Mouse (Mus musculus): ENCODE measurements around the gene Best3. TPM values are rescaled to one million over a fixed set of nuclear protein-coding genes. Genes with fewer than 3 reads are reported as not detected.
"Not testable (repeated sequence)": the region's sequence is repeated elsewhere in the genome, so short reads cannot be mapped to it uniquely, and the experiment has no call there.

Gene Best3
- total RNA-seq, 2 experiments from 2014 or later = 0.16 TPM; not detected in 1

GRCm38 (mm10) chr10:117021020-117021754 is 35.1 kb downstream of the Best3 start:
- intact Hi-C loops (cut with DNase I) = no loop called here
- DNase-seq = no peak

DNA sequence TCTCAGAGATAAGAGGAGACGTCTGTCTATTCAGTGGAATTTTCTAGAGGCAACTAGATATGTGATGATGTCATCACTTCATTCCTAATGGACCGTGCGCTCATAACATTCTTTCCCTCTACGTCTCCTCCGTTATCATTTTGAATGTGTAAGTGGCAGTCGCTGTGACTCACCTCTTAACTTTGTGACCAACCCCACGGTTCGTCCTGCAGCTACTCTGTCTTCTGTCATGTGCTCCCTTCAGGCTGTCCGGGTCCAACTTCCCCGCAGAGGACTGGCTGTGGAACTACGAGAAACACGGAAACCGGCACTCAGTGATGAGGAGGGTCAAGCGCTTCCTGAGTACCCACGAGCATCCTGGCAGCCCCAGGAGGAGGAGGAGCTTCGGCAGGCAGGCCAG is 37.6 kb downstream of the Best3 start:
- DNase-seq = no peak
- intact Hi-C loops (cut with DNase I) = no loop called here

DNA sequence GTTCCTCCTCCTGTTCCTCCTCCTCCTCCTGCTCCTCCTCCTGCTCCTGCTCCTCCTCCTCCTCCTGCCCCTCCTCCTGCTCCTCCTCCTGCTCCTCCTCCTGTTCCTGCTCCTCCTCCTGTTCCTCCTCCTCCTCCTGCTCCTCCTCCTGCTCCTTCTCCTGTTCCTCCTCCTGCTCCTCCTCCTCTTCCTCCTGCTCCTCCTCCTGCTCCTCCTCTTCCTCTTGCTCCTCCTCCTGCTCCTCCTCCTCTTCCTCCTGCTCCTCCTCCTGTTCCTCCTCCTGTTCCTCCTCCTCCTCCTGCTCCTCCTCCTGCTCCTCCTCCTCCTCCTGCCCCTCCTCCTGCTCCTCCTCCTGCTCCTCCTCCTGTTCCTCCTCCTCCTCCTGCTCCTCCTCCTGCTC is 39.7 kb downstream of the Best3 start:
- DNase-seq; intact Hi-C loops (cut with DNase I): not testable (repeated sequence)

DNA sequence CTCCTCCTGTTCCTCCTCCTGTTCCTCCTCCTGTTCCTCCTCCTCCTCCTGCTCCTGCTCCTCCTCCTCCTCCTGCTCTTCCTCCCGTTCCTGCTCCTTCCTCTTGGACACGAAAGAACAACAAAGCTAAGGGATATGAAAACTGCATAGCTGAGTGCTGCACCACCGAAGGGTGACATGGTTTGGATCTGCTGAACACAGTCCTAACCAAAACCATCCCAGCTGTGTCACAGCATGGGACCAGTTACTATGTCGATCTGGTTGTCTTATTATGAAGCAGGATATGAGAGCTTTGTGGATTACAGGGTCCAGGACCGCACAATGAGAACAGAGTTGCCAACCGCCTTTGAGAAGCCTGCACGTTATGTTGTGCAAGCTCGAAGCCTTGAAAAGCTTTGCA is 40.1 kb downstream of the Best3 start:
- intact Hi-C loops (cut with DNase I) = no loop called here
- DNase-seq = no peak

DNA sequence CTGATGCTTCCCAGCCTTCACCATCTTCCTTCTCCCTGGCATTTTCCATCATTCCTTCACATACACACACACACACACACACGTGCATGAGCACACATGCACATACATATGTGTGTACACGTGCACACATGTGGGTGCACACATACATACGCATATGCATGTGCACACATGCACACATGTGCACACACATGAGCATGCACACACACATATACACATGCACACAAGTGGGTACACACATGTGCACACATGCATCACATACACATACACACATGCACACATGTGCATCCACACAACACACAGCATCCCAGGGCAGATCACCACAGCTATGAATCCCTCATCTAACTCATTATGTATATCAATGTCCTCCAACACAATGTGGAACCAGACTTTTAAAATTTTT is 45.0 kb downstream of the Best3 start:
- intact Hi-C loops (cut with DNase I) = loop anchor here (10.0 kb wide), 1 partner anchor 826 kb away; no protein-coding TSS in a partner anchor
- no peak for DNase-seq

DNA sequence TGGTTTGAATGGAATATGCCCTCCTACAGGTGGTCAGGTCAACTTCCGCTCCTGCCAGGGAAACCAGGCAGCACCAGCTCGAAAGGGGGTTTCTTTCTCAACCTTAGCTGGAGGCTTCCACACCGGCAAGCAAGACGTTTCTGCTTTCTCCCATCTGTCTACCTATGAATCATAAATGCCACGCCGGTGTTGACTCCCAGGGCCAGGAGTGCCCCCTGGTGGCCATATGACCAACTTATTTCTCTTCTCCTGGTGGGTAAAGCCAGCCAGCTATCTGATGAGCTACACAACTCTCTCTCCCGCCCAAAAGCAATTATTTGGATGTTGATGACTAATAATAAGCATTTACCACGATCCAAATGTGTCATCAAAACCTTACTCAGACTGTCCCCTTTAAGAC is 47.7 kb downstream of the Best3 start:
- intact Hi-C loops (cut with DNase I) = loop anchor here (10.0 kb wide), 1 partner anchor 829 kb away; no protein-coding TSS in a partner anchor
- peak; percentile 86 for DNase-seq

- DNase-seq = no peak
- intact Hi-C loops (cut with DNase I) = loop anchor here (10.0 kb wide), 1 partner anchor 96 kb away; no protein-coding TSS in a partner anchor
Measured at GRCm38 (mm10) chr10:117040355-117040754, 54.2 kb downstream of the Best3 start.

- intact Hi-C loops (cut with DNase I) = loop anchor here (10.0 kb wide), 1 partner anchor 97 kb away; no protein-coding TSS in a partner anchor
- DNase-seq = no peak
Measured at GRCm38 (mm10) chr10:117042295-117042694, 56.2 kb downstream of the Best3 start.

- intact Hi-C loops (cut with DNase I) = loop anchor here (10.0 kb wide), 1 partner anchor 99 kb away; no protein-coding TSS in a partner anchor
- DNase-seq = not testable (repeated sequence)
Measured at GRCm38 (mm10) chr10:117043497-117044166, 57.5 kb downstream of the Best3 start.

- intact Hi-C loops (cut with DNase I) = loop anchor here (10.0 kb wide), 1 partner anchor 101 kb away; no protein-coding TSS in a partner anchor
- DNase-seq = peak; percentile 32
Measured at GRCm38 (mm10) chr10:117045175-117046056, 59.3 kb downstream of the Best3 start, which contains the start of gene Lrrc10. Gene Lrrc10, plus strand, starts transcription at chr10:117045341.

- DNase-seq = no peak
- intact Hi-C loops (cut with DNase I) = loop anchor here (10.0 kb wide), 1 partner anchor 104 kb away; no protein-coding TSS in a partner anchor
Measured at GRCm38 (mm10) chr10:117049253-117049652, 63.1 kb downstream of the Best3 start.

DNA sequence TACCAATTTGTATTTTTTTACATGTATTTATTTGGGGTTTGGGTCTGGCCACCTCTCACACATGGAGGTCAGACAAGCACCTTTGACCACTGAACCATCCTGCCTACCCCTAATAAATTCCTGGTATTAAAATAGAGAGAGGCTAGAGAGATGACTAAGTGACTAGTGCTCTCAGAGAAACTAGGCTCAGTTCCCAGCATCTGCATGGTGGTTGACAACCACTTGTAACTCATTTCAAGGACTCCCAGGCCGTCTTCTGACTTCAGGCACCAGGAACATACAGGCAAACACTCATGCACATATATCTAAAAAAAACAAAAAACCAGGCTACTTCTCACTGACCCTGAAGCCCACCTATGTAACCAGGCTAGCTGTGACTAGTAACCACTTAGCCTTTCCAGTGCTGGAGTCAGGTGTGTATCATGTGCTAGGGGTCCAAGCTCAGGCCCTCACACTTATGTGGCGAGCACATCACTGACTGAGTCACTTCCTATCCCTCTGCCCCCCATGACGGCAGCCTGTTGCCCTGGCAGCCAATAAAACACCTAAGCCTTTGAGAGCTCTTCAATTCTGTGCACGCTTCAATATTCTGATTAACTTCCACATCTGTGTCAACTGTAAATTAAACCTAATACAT is 64.0 kb downstream of the Best3 start:
- intact Hi-C loops (cut with DNase I) = loop anchor here (10.0 kb wide), 1 partner anchor 105 kb away; no protein-coding TSS in a partner anchor
- DNase-seq = no peak

GRCm38 (mm10) chr10:117055668-117056067 is 69.6 kb downstream of the Best3 start:
- DNase-seq = no peak
- intact Hi-C loops (cut with DNase I) = no loop called here

DNA sequence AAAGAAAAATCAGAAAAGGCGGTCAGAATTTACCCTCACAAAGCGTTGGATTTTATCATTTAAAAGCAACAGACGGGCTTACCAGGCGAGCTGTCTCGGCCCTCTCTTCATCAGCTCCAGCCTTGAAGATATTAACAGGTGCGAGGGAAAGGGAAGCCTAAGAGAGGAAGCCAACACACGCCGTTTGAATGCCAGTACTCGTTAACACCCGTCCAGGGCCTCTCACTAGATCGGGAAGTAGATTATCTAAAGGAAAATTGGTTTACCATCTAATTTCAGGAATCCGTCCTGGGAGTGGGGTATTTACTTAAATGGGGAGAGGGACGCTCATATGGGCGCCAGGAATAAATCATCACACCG is 76.8 kb downstream of the Best3 start:
- intact Hi-C loops (cut with DNase I) = loop anchor here (5.0 kb wide), 1 partner anchor 149 kb away; no protein-coding TSS in a partner anchor
- no peak for DNase-seq

DNA sequence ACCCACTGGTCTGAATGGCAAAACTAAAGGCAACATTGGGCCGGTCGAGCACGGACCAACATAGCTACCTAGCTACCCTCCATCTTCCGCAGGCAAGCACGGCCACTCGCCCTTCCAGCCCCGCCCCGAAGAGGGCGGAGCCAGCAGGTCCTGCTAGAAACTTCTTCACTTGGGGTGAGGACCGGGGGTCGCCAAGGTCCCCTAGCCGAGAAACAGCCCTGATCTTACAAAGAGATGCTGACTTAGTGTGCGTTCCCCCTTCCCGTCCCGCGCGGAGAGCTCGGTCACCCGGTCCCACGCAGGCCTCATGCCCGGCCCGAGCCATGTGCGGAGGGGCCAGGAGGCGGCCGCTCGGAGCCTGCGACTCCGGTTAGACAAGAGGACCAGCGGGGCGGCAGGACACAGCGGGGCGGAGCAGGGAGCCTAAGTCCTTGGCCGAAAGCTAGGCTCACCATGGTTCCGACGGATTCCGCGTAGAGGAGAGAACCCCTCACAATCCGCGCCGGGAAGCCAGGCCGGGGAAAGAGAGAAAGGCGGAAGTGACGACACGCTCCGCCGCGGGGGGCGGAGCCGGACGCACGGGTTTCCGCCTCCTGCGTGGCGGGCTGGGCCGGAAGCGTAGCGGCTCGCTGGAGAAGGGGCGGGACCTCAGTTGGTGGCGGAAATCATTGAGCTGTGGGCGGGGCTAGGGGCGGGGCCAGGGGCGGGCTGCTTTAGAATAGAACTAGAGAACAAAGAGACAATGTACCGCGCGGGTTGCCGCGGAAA is 77.3 kb downstream of the Best3 start, which contains the start of gene Cct2:
Gene Cct2 (minus strand): TSS at position 561 of the 768 bp plus-strand sequence.
- peak; percentile 97 for DNase-seq
- intact Hi-C loops (cut with DNase I) = loop anchor here (5.0 kb wide), 1 partner anchor 149 kb away; no protein-coding TSS in a partner anchor

DNA sequence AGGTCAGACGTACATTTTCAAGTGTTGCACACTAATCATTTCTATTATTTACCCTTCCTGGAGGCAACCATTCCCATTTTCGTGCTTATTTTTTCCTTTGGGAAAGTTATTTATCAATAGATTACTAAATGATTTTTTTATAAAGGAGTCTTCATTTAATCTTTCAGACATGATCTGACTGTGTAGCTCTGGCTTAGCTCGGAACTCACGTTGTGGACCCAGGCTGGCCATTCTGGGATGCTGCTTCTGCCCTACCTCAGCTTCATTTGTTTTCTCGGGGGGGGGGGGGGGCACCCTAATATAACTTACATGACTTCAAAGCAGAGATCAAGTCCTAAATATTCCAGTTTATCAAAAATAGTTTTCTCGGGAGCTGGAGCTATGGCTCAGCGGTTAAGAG is 78.0 kb downstream of the Best3 start:
- no peak for DNase-seq
- intact Hi-C loops (cut with DNase I) = loop anchor here (5.0 kb wide), 1 partner anchor 148 kb away; no protein-coding TSS in a partner anchor

- intact Hi-C loops (cut with DNase I) = no loop called here
- DNase-seq = no peak
Measured at GRCm38 (mm10) chr10:117069109-117069508, 83.0 kb downstream of the Best3 start.

DNA sequence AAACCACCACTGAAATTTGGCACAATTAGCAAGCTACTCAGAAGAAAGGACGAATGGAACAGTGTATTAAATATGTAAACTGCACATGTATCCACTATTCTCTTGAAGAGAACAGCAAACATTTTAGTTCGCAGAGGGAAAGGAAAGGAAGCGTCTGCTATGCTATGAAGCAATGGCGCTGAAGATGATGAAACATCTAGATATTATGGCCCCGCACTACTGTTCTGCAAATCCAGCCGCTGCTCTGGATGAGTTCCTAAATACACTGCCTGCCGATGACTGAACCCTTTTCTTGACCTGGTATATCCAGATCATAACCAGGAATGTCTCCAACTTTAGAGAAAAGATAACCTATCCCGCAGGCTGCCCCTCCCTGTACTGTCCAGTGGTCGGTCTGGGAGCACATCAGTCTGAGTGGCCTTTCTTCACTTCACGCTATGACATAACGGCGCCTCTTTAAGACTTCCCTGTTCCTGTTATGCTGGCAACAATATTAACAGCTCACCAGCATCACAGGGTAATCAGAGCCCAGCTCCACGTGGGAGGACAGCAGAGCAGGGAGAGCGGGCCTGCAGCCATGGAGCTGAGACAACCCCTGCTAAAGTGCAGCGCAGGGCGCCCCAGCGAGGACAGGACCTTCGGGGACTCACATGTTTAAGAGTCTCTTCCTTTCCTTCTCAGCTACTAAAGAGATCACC is 86.2 kb downstream of the Best3 start:
- intact Hi-C loops (cut with DNase I) = no loop called here

More for the DNA sequence above, 86.2 kb downstream of the Best3 start:
- no peak for DNase-seq
